Mouse (Mus musculus) bone marrow macrophage, adult 2 months (primary cell): Measurements from ENCODE around the gene Accsl.

Source experiments
- CTCF ChIP-seq: IDR thresholded peaks from 2 replicates; pipeline ENCODE4 v1.5.1; 2012; ENCODE audit warnings: low read depth, mild to moderate bottlenecking, low read length, moderate library complexity
- POLR2A ChIP-seq: IDR thresholded peaks from 2 replicates; pipeline ENCODE4 v1.6.1; 2012; ENCODE audit warnings: mild to moderate bottlenecking, low read depth, low read length, borderline replicate concordance

DNA sequence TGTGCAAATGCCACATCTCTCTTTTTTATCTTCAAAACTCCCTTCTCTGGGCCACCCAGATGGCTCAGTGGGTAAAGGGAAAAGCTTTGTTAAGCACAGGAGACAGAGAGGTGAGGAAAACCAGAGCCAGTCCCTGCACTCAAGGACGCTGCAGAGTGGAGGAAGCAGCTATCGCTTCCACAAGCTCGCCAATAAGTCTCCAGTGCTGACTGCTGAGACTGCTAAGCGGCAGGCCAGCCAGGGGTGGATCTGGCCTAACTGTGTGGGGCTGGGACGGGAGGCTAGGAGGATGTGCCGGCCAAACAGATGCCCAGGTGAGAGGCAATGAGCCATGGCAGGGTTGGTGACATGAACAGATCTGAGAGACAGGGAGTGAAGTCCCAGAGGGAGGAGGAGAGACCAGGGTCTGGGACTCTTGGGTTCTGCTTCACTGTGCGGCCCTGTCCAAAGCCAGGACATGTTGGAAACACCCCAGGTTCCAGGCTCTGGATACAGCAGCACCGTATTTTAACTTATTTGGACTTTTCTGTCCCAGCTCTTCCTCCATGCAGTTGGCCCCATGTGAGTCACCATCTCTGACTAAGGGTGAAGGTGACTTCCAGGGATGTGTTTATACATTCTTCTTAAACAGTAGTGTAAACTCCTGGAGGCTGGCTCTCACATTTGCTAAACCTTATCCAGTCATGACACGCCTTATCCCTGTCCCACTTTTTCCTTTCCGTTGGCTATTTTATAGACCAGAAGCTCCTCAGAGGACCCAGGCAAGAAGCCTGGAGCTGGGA lies 17.2 kb upstream of the Accsl start:
- TF ChIP-seq CTCF (no peak), POLR2A (no peak)
